Mouse (Mus musculus): ENCODE data around the gene Slc25a11.

GRCm38 (mm10) chr11:70597301-70597700, 50.0 kb downstream of the Slc25a11 start:
- TF ChIP-seq CHD2 (IDR thresholded peaks at IDR 0.05; ENCODE audit: low read depth, low read length) (no peak), ZNF384 (IDR thresholded peaks at IDR 0.05; ENCODE audit: low read depth, low read length) (no peak), MAFK (IDR thresholded peaks at IDR 0.05; ENCODE audit: insufficient read depth, low read depth, low read length) (no peak)
